Mouse (Mus musculus) MEL (cell line): Measurements from ENCODE around the gene Tmem132e. TPM values are rescaled to one million over a fixed set of nuclear protein-coding genes. Genes with fewer than 3 reads are reported as not detected.

ENCODE experiments used
- DNase-seq: peaks from one replicate; pipeline ENCODE4 v3.0.0; 2011; ENCODE audit warnings: low read depth, low spot score
- H3K27ac ChIP-seq: 2 replicates; pipeline ENCODE4 v1.5.1; 2012; ENCODE audit warnings: low read depth, mild to moderate bottlenecking, control low read depth, low read length, moderate library complexity; ENCODE audit not compliant: control insufficient read depth
- H3K27me3 ChIP-seq, 2 experiments: fragments of 150-350 bp in 1 of 2; sonication (generic) in 1 of 2; 2 replicates each; pipeline ENCODE4 v1.6.1; 2012; ENCODE audit warnings: low read length in 2 of 2, mild to moderate bottlenecking in 2 of 2, improper control_type of control experiment in 1 of 2, moderate library complexity in 1 of 2; ENCODE audit not compliant: insufficient read depth in 2 of 2, control insufficient read depth in 1 of 2
- H3K36me3 ChIP-seq, 2 experiments: 2 replicates each; pipeline ENCODE4 v1.6.1; 2012 to 2014; ENCODE audit warnings: low read length in 2 of 2, improper control_type of control experiment in 1 of 2, inconsistent platforms in 1 of 2, mild to moderate bottlenecking in 1 of 2; ENCODE audit not compliant: insufficient read depth in 2 of 2, control insufficient read depth in 1 of 2
- H3K4me1 ChIP-seq, 2 experiments: fragments of 150-350 bp in 1 of 2; sonication (generic) in 1 of 2; 2 replicates each; pipeline ENCODE4 v1.6.1; 2012; ENCODE audit warnings: low read length in 2 of 2, improper control_type of control experiment in 1 of 2, mild to moderate bottlenecking in 1 of 2; ENCODE audit not compliant: insufficient read depth in 2 of 2, control insufficient read depth in 1 of 2
- H3K4me3 ChIP-seq, 2 experiments: fragments of 150-350 bp in 1 of 2; sonication (generic) in 1 of 2; 2 replicates each; pipeline ENCODE4 v1.5.1; 2012; ENCODE audit warnings: low read depth in 2 of 2, low read length in 2 of 2, mild to moderate bottlenecking in 2 of 2, moderate library complexity in 2 of 2, control low read depth in 1 of 2, improper control_type of control experiment in 1 of 2; ENCODE audit not compliant: control insufficient read depth in 1 of 2, insufficient read depth in 1 of 2
- H3K79me2 ChIP-seq: 2 replicates; pipeline ENCODE4 v1.6.1; 2012; ENCODE audit warnings: mild to moderate bottlenecking, low read length, moderate library complexity; ENCODE audit not compliant: control insufficient read depth, poor library complexity, insufficient read depth
- H3K9ac ChIP-seq: 2 replicates; pipeline ENCODE4 v1.6.1; 2012; ENCODE audit warnings: low read depth, mild to moderate bottlenecking, control low read depth, low read length, moderate library complexity; ENCODE audit not compliant: control insufficient read depth, poor library complexity, severe bottlenecking
- H3K9me3 ChIP-seq: fragments of 150-350 bp; sonication (generic); replicated peaks from 2 replicates; pipeline ENCODE4 v1.6.1; 2012; ENCODE audit warnings: mild to moderate bottlenecking, low read length, improper control_type of control experiment, moderate library complexity; ENCODE audit not compliant: insufficient read depth
- CHD1 ChIP-seq: IDR thresholded peaks from 2 replicates; pipeline ENCODE4 v1.6.1; 2012; ENCODE audit warnings: low read depth, mild to moderate bottlenecking, inconsistent platforms, low read length, improper control_type of control experiment
- CHD2 ChIP-seq: IDR thresholded peaks from 2 replicates; pipeline ENCODE4 v1.6.1; 2011; ENCODE audit warnings: low read length, improper control_type of control experiment
- CTCF ChIP-seq, 3 experiments: IDR thresholded peaks in 2 of 3; conservative IDR thresholded peaks in 1 of 3; 2 replicates each; pipeline ENCODE4 v1.5.1; 2011 to 2012; ENCODE audit warnings: low read length in 3 of 3, low read depth in 2 of 3, mild to moderate bottlenecking in 2 of 3, improper control_type of control experiment in 1 of 3, inconsistent platforms in 1 of 3, mixed read lengths in 1 of 3, moderate library complexity in 1 of 3; ENCODE audit not compliant: control insufficient read depth in 1 of 3, insufficient read depth in 1 of 3, poor library complexity in 1 of 3, severe bottlenecking in 1 of 3
- E2F4 ChIP-seq: IDR thresholded peaks from 2 replicates; pipeline ENCODE4 v1.6.1; 2011; ENCODE audit warnings: low read depth, low read length, improper control_type of control experiment, borderline replicate concordance
- ELF1 ChIP-seq: IDR thresholded peaks from 2 replicates; pipeline ENCODE4 v1.6.1; 2014; ENCODE audit warnings: low read depth, mild to moderate bottlenecking, inconsistent platforms, low read length, improper control_type of control experiment, moderate library complexity
- EP300 ChIP-seq, 2 experiments: IDR thresholded peaks; 2 replicates each; pipeline ENCODE4 v1.6.1; 2011; ENCODE audit warnings: improper control_type of control experiment in 2 of 2, low read length in 2 of 2, low read depth in 1 of 2, mild to moderate bottlenecking in 1 of 2
- GATA1 ChIP-seq: IDR thresholded peaks from 2 replicates; pipeline ENCODE4 v1.6.1; 2011; ENCODE audit warnings: low read depth, low read length, improper control_type of control experiment
- HCFC1 ChIP-seq: IDR thresholded peaks from 2 replicates; pipeline ENCODE4 v1.6.1; 2012; ENCODE audit warnings: low read depth, mild to moderate bottlenecking, inconsistent platforms, low read length, improper control_type of control experiment, moderate library complexity
- JUND ChIP-seq: IDR thresholded peaks from 2 replicates; pipeline ENCODE4 v1.6.1; 2011; ENCODE audit warnings: low read depth, mild to moderate bottlenecking, improper control_type of control experiment, low read length
- KAT2A ChIP-seq: conservative IDR thresholded peaks from 2 replicates; pipeline ENCODE4 v1.6.1; 2012; ENCODE audit warnings: low read depth, low read length, improper control_type of control experiment, inconsistent platforms
- MAFK ChIP-seq: IDR thresholded peaks from 2 replicates; pipeline ENCODE4 v1.6.1; 2011; ENCODE audit warnings: low read depth, mild to moderate bottlenecking, low read length, improper control_type of control experiment, borderline replicate concordance
- MAX ChIP-seq: IDR thresholded peaks from 2 replicates; pipeline ENCODE4 v1.6.1; 2011; ENCODE audit warnings: low read length, improper control_type of control experiment
- MEF2A ChIP-seq: IDR thresholded peaks from 2 replicates; pipeline ENCODE4 v1.6.1; 2014; ENCODE audit warnings: low read depth, mild to moderate bottlenecking, inconsistent platforms, low read length, improper control_type of control experiment; ENCODE audit not compliant: poor library complexity, insufficient replicate concordance, severe bottlenecking; ENCODE audit errors: extremely low read depth
- MXI1 ChIP-seq: IDR thresholded peaks from 2 replicates; pipeline ENCODE4 v1.6.1; 2011; ENCODE audit warnings: mild to moderate bottlenecking, low read depth, low read length, improper control_type of control experiment
- MYC ChIP-seq: IDR thresholded peaks from 2 replicates; pipeline ENCODE4 v1.6.1; 2011; ENCODE audit warnings: low read depth, mild to moderate bottlenecking, low read length, improper control_type of control experiment, moderate library complexity
- NELFE ChIP-seq: IDR thresholded peaks from 2 replicates; pipeline ENCODE4 v1.6.1; 2011; ENCODE audit warnings: low read depth, low read length, improper control_type of control experiment
- NRF1 ChIP-seq: IDR thresholded peaks from 2 replicates; pipeline ENCODE4 v1.6.1; 2014; ENCODE audit warnings: low read depth, mild to moderate bottlenecking, inconsistent platforms, low read length, improper control_type of control experiment, moderate library complexity; ENCODE audit not compliant: poor library complexity, insufficient read depth, severe bottlenecking
- POLR2A ChIP-seq, 2 experiments: IDR thresholded peaks; 2 replicates each; pipeline ENCODE4 v1.6.1; 2011 to 2012; ENCODE audit warnings: low read length in 2 of 2, mild to moderate bottlenecking in 2 of 2, control low read depth in 1 of 2, improper control_type of control experiment in 1 of 2, low read depth in 1 of 2, moderate library complexity in 1 of 2; ENCODE audit not compliant: control insufficient read depth in 1 of 2, insufficient read depth in 1 of 2, poor library complexity in 1 of 2
- RAD21 ChIP-seq: IDR thresholded peaks from 2 replicates; pipeline ENCODE4 v1.6.1; 2011; ENCODE audit warnings: mild to moderate bottlenecking, low read depth, low read length, improper control_type of control experiment
- SMC3 ChIP-seq: IDR thresholded peaks from 2 replicates; pipeline ENCODE4 v1.6.1; 2011; ENCODE audit warnings: low read depth, low read length, improper control_type of control experiment
- TAL1 ChIP-seq: IDR thresholded peaks from 2 replicates; pipeline ENCODE4 v1.6.1; 2012; ENCODE audit warnings: mild to moderate bottlenecking, inconsistent platforms, low read length, moderate library complexity, mixed read lengths
- TBP ChIP-seq: IDR thresholded peaks from 2 replicates; pipeline ENCODE4 v1.8.0; 2011; ENCODE audit warnings: low read depth, low read length, improper control_type of control experiment
- UBTF ChIP-seq: IDR thresholded peaks from 2 replicates; pipeline ENCODE4 v1.6.1; 2012; ENCODE audit warnings: low read depth, mild to moderate bottlenecking, inconsistent platforms, low read length, improper control_type of control experiment, moderate library complexity, borderline replicate concordance; ENCODE audit not compliant: insufficient read depth
- USF1 ChIP-seq: IDR thresholded peaks from 2 replicates; pipeline ENCODE4 v1.6.1; 2014; ENCODE audit warnings: low read depth, mild to moderate bottlenecking, inconsistent platforms, low read length, improper control_type of control experiment, moderate library complexity
- USF2 ChIP-seq, 2 experiments: IDR thresholded peaks; 2 replicates each; pipeline ENCODE4 v1.6.1; 2011 to 2012; ENCODE audit warnings: improper control_type of control experiment in 2 of 2, low read length in 2 of 2, borderline replicate concordance in 1 of 2, inconsistent platforms in 1 of 2, low read depth in 1 of 2, mild to moderate bottlenecking in 1 of 2; ENCODE audit not compliant: insufficient read depth in 1 of 2
- ZC3H11A ChIP-seq: IDR thresholded peaks from 2 replicates; pipeline ENCODE4 v1.6.1; 2012; ENCODE audit warnings: low read depth, mild to moderate bottlenecking, inconsistent platforms, low read length, improper control_type of control experiment
- ZKSCAN1 ChIP-seq: IDR thresholded peaks from 2 replicates; pipeline ENCODE4 v1.6.1; 2012; ENCODE audit warnings: low read depth, mild to moderate bottlenecking, inconsistent platforms, low read length, improper control_type of control experiment, moderate library complexity
- ZMIZ1 ChIP-seq: IDR thresholded peaks from 2 replicates; pipeline ENCODE4 v1.6.1; 2012; ENCODE audit warnings: low read depth, mild to moderate bottlenecking, inconsistent platforms, low read length, improper control_type of control experiment, moderate library complexity
- polyA plus RNA-seq, 2 experiments: library from polyadenylated mRNA; stranded (reverse) in 1 of 2; unstranded in 1 of 2; fragments of >175 nt in 1 of 2; fragments of >200 nt in 1 of 2; gene quantifications; 2 replicates each; pipeline versions ENCODE4 v1.2.1 to v1.2.4; 2012; ENCODE audit warnings: low replicate concordance in 2 of 2, low read depth in 1 of 2; ENCODE audit not compliant: insufficient read length in 2 of 2, insufficient read depth in 1 of 2, missing spikeins in 1 of 2
- total RNA-seq: library from RNA; depleted of rRNA; stranded (reverse); fragments of 300-350 nt; gene quantifications from 2 replicates; pipeline ENCODE4 v1.2.3, GENCODE M21; 2012

Tmem132e gene
- total and polyA plus RNA-seq, 3 experiments = not detected

DNA sequence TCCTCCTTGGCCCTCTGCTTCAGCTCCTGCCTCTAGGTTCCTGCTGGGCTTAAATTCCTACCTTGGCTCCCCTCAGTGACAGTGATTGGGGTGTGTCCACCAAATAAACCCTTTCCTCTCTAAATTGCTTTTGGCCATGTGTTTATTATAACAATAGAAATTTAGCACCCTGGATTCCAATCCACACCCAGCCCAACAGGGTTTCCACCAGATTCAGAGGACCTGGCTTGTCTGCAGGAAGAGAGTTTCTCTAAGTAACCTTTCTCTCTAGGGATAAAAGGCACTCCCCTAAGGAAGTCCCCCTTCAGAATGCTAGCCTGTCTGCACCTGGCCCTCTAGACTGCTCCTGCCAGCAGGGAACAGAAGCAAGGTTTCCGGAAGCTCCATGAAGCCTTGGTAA, 82.4 kb downstream of the Tmem132e start:
- TF ChIP-seq TAL1 = no peak
- no peak for TF ChIP-seq CHD2
- no peak for TF ChIP-seq CTCF (IDR thresholded peaks at IDR 0.05 in 2 of 3, conservative IDR thresholded peaks at IDR 0.05 in 1 of 3; ENCODE audit: control insufficient read depth in 1 of 3, insufficient read depth in 1 of 3, low read depth in 2 of 3, low read length in 3 of 3, poor library complexity in 1 of 3, severe bottlenecking in 1 of 3)
- no peak for TF ChIP-seq MYC
- TF ChIP-seq SMC3 = no peak
- TF ChIP-seq ELF1 = no peak
- no peak for TF ChIP-seq MXI1
- TF ChIP-seq MEF2A = no peak
- TF ChIP-seq JUND = no peak
- TF ChIP-seq HCFC1 = no peak
- no peak for TF ChIP-seq MAFK
- no peak for TF ChIP-seq KAT2A
- Histone ChIP-seq H3K9me3 (no peaks in the 10 kb centered on the region), H3K27ac (no peak overlapping the region), H3K27me3 (no peaks in the 10 kb centered on the region), H3K4me3 (no peak overlapping the region), H3K9ac (no peak overlapping the region), H3K36me3 (no peaks in the 10 kb centered on the region), H3K4me1 (no peaks in the 10 kb centered on the region), H3K79me2 (no peaks in the 10 kb centered on the region)
- no peak for DNase-seq

DNA sequence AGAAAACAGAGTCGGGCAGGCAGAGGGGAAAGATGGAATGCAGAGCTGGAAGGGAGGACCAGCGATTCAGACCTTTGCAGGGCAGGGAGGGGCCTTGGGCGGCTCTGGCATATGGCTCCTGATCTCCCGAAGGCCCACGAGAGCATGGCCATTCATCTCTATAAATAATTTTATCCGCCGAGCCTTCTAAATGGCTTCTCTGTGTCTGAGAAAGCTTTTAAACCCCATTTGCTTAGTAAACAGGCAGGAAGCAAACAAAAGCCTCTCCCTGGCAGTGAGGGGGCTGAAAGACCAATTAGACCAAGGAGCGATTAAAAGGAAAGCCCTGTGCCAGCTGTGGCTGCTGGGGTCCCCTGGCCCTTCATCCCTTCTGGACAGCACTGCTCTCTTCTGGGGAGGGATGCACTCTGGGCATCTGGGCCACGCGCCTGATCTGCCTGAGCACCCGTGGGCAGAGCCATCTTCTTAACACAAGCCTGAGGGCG, 84.5 kb downstream of the Tmem132e start:
- no peak for TF ChIP-seq E2F4
- no peak for TF ChIP-seq EP300 (IDR thresholded peaks at IDR 0.05; ENCODE audit: low read depth in 1 of 2, low read length in 2 of 2)
- TF ChIP-seq TBP = no peak
- no peak for TF ChIP-seq GATA1
- TF ChIP-seq NELFE = no peak
- no peak for TF ChIP-seq KAT2A
- TF ChIP-seq ELF1 = no peak
- no peak for TF ChIP-seq TAL1
- TF ChIP-seq USF1 = no peak
- TF ChIP-seq USF2 (IDR thresholded peaks at IDR 0.05; ENCODE audit: borderline replicate concordance in 1 of 2, insufficient read depth in 1 of 2, low read depth in 1 of 2, low read length in 2 of 2) = no peak
- no peak for TF ChIP-seq ZKSCAN1
- no peak for TF ChIP-seq NRF1
- no peak for TF ChIP-seq UBTF
- no peak for TF ChIP-seq ZC3H11A
- TF ChIP-seq RAD21 = no peak
- TF ChIP-seq HCFC1 = no peak
- no peak for TF ChIP-seq CHD1
- TF ChIP-seq ZMIZ1 = no peak
- TF ChIP-seq POLR2A (IDR thresholded peaks at IDR 0.05; ENCODE audit: control insufficient read depth in 1 of 2, insufficient read depth in 1 of 2, low read depth in 1 of 2, low read length in 2 of 2, poor library complexity in 1 of 2) = no peak
- TF ChIP-seq MAX = no peak
- no peaks in the 10 kb centered on the region for H3K36me3 ChIP-seq
- H3K9me3 ChIP-seq = no peaks in the 10 kb centered on the region
- H3K4me3 ChIP-seq = no peak overlapping the region
- no peaks in the 10 kb centered on the region for H3K79me2 ChIP-seq
- H3K27me3 ChIP-seq = no peaks in the 10 kb centered on the region
- H3K27ac ChIP-seq = no peak overlapping the region
- no peaks in the 10 kb centered on the region for H3K4me1 ChIP-seq
- no peak overlapping the region for H3K9ac ChIP-seq
- no peak for DNase-seq
